Mouse (Mus musculus): Measurements from ENCODE around the gene Tmprss9.

- TF ChIP-seq EP300 (IDR thresholded peaks at IDR 0.05; ENCODE audit: low read depth) (no peak), CTCF (IDR thresholded peaks at IDR 0.05; ENCODE audit: low read depth) (no peak)
Measured at GRCm38 (mm10) chr10:80864446-80864845, 7.2 kb upstream of the Tmprss9 start.
